Mouse (Mus musculus) brain, embryonic 18.5 days (tissue): ENCODE results near the gene Ndufa13.
"Not testable (repeated sequence)": the region's sequence is repeated elsewhere in the genome, so short reads cannot be mapped to it uniquely, and the experiment has no call there.

Experiments
- DNase-seq: peaks from one replicate; pipeline ENCODE4 v3.0.0-alpha.2; 2012; ENCODE audit warnings: low read depth, low spot score

Ndufa13 gene

GRCm38 (mm10) chr8:69902163-69903062, at the start of gene Ndufa13, which contains the start of the genes Tssk6 and Yjefn3:
Ndufa13 (minus strand) TSS chr8:69902558.
Tssk6 (plus strand) TSS chr8:69902184.
Yjefn3 (minus strand) TSS chr8:69902712.
- DNase-seq: no peak

GRCm38 (mm10) chr8:69950300-69950699, 47.9 kb upstream of the Ndufa13 start:
- no peak for DNase-seq

DNA sequence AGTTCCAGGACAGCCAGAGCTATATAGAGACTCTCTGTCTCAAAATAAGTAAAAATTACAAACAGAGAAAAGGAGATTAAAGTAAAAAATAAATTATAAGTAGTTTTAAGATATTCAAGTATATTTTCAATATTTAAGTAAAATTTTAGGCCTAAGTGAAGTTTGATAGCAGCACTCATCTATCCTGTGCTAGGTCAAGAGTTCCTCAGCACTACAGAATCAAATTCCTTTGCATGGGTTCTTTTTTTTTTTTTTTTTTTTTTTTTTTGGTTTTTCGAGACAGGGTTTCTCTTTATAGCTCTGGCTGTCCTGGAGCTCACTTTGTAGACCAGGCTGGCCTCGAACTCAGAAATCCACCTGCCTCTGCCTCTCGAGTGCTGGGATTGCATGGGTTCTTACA, 40.1 kb upstream of the Ndufa13 start:
- not testable (repeated sequence) for DNase-seq

- DNase-seq: no peak
Measured at GRCm38 (mm10) chr8:69940386-69940785, 38.0 kb upstream of the Ndufa13 start.

DNA sequence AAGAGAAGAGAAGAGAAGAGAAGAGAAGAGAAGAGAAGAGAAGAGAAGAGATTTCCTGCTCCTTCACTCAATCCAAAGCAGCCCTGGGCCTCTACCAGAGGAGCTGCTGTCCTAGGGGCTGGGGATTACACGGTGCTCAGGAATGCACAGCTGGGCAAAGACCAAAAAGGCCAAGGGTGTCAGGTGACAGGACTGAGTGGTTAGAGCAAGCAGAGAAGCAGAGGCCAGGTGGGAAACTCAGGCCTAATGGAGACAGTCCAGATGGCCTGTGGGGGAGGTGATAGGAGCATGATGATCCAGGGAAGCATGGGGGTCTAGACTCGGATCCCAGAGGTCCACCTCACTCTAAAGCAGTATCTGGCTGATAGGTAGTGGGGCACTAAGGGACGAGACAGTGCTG, 37.3 kb upstream of the Ndufa13 start:
- no peak for DNase-seq

DNA sequence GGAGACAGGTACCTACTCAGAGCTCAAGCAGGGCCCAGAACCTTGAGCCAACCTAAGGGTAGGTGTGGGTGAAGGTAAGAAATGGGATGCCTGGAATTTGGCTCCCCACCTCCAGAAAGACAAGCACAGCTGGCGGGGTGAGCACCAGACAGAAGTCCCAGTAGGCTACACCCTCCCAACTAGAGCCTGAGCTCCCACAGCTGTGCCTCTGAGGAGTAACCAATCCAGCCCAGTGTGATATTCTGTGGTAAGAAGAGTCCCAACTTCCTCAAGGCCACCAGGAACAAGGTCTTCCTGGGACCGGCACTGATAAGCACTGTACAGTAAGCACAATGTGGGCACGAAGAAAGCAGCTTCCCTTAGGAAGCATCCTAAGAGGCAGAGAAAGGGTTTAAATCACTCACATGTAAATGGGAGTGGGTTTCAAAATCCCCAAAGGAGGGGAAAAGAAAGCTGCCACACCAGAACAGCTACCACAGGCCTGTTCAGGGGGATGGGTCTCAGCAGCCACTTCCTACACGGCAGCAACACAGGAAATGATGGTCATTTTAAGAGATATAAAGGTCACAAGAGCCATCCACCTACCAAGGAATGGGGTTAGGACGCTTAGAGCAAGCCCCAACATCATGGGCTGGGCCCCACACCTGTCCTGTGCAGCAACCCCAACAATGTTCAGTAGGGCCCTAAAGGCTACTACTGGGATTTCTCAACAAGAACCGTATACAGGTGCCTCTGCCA, 36.1 kb upstream of the Ndufa13 start:
- no peak for DNase-seq

GRCm38 (mm10) chr8:69937466-69937865, 35.1 kb upstream of the Ndufa13 start:
- no peak for DNase-seq

GRCm38 (mm10) chr8:69936050-69936794, 33.9 kb upstream of the Ndufa13 start:
- no peak for DNase-seq

DNA sequence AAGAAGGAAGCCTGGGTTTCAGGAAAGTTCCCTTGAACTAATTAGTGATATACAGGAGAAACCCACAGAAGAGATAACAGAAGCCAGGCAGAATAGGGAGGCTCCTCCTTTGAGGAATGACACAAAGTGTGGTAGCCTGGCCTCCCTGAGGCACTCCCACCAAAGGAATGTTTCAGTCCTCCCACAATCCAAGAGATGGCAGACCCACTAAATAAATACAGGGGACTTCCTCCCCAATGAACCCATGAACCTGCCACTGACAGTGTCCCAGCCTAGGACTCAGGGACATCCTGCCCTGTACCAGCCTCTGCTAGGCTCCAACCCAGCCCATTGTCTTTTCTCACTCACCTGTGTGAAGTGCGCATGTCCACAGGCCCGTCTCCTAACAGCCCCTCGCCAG, 33.1 kb upstream of the Ndufa13 start:
- DNase-seq: no peak

DNA sequence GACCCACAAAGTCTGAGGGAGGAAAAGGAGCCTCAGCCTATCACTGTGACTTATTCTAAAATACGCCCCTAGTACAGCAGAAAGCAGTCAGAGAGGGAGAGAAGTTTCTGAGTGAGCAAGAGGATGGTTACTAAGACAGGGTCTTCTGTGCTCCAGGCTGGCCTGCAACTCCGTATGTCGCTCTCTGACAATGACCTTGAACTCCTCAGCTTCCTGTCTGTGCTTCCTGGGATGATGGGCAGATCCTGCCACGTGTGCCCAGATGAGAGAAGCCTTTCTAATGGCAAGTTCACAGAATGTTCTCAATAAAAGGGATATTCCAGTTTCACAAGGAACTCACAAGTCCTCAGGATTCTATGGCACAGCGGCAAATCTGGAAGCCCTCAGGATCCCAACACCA, 32.2 kb upstream of the Ndufa13 start:
- no peak for DNase-seq

DNA sequence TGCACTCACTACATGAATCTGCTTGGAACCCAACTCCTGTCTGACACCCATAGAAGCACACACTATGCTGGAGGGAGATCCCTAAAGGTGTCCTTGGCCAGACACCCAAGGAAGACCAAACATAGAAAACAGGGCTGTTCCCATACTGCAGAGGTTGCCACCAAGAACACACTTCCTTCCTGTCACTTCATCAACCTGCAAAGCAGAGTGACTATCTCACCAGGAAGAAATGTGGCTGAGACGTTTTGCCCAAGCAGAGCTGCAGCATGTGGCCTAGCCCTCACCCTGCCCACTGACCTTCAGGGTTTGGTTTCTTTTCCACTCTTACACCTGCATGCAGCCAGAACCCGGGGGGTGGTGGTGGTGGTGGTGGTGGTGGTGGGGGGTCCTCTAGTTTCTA, 31.5 kb upstream of the Ndufa13 start:
- no peak for DNase-seq

- DNase-seq: no peak
Measured at GRCm38 (mm10) chr8:69926901-69927300, 24.5 kb upstream of the Ndufa13 start.

DNA sequence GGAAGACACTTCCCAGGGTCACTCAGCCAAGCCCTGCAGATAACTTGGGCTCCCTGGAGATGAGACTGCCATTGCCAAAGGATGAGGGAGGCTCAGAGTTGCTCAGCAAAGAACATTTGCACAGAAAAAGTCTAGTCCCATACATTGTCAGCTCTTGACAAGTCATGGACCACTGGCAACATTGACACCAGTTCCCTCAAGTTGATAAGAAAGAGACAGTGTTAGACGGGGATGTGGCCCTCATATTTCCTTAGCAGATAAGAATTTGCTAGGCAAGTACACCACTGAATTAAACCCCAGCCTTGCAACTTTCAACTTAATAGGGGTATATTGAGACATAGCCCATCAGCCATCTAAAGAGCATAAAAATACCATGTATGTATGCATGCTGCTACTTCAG, 21.6 kb upstream of the Ndufa13 start:
- no peak for DNase-seq

DNA sequence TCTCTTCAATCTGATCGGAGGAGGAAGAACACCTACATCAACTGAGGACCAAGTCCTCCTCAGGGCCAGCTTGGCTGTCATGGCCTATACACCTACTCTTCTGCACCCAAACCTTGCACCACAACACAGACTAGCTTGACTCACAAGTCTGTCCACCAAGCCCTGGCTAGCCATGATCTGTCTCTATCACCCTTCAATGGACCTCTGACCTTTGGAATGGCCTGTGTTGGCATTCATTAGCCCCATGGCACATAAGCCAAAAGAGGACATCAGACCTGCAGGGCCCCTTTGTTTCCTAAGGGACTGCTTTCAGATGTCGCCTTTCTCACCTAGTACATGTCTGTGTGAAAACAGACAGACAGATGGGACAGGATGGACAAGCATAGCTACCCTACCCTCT, 18.8 kb upstream of the Ndufa13 start:
- no peak for DNase-seq

GRCm38 (mm10) chr8:69919876-69920662, 17.7 kb upstream of the Ndufa13 start:
- DNase-seq: peak; percentile 46

GRCm38 (mm10) chr8:69919010-69919409, 16.7 kb upstream of the Ndufa13 start:
- DNase-seq: peak; percentile 64

GRCm38 (mm10) chr8:69918506-69918905, 16.1 kb upstream of the Ndufa13 start:
- DNase-seq: no peak

- DNase-seq: no peak
Measured at GRCm38 (mm10) chr8:69915748-69916147, 13.4 kb upstream of the Ndufa13 start.

DNA sequence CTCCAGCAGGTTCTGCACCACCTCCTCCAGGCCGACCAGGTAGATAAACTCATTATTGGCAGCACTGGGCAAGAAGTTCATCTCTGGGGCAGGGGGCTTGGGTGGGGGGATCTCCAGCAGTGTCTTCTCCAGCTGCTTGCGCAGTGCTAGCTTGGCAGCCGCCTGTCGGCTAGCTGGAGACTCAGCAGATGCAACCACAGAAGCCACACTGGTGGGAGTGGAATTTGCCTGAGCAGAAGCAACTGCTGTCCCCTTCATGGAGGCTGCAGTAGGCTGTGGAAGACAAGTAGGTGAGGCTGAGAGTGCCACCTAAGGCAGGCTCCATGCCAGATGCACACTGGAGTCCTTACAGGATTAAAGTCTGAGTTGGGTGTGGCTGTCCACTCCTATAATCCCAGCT, 12.2 kb upstream of the Ndufa13 start:
- no peak for DNase-seq

DNA sequence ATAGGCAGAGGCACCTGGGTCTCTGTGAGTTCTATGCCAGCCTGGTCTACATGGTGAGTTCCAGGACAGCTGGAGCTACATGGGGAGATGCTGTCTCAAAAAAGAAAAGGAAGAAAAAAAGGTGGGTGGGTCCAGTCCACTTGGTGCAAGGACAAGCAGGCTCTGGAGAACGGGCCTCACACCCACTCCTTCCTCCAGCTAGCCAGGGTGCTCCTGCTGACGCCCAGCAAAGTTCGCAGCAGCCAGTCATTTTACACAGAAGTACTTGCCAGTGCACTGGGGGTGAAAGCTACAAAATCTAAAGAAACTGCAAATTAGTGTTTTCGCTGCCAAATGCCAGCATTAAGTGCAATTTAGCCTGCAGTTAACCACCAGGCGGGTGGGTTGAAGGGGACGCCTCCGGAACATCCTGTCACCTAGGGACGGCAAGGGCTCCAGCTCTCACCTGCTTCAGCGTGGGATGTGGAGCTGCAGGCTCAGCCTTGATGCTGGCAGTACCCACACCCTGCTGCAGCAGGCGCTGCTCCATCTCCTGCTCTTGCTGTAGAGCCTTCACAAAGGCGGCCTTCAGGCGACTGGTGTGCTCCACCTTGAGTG, 10.2 kb upstream of the Ndufa13 start:
- no peak for DNase-seq

DNA sequence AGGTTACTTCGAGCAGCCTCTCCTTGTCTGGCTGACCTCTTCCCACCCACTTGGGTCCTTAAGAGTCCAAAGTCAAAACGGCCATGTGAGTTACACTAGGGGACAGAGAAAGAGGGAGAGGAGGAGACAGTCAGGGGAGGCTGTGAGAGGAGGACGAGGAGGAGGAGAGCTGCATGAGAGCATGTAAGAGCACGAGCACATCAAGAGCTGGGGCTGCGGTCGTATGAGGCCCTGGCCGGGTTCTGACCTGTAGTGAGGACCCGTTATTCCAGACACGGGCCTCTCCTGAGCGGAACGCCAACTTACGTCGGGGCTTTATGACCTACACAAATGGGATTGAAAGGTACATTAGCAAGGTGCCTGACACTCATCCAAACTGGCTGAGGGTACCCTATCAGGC, 9.6 kb upstream of the Ndufa13 start:
- no peak for DNase-seq
